Mouse (Mus musculus): ENCODE measurements around the gene Anapc16. TPM values are rescaled to one million over a fixed set of nuclear protein-coding genes. Genes with fewer than 3 reads are reported as not detected.

Gene Anapc16
- polyA plus RNA-seq, 1 experiment from 2014 or later, result 120 TPM

GRCm38 (mm10) chr10:59963609-59964008 is 39.3 kb downstream of the Anapc16 start:
- 54% methylated on average over 2 of the region's 2 CpGs for whole genome bisulfite sequencing
- Histone ChIP-seq H3K4me2 (ENCODE audit: low read depth, low read length) (no peak overlapping the region), H3K4me1 (ENCODE audit: control insufficient read depth, insufficient read depth, low read length) (peaks cover 15% of the 10 kb centered on the region), H3K9ac (replicated peaks; ENCODE audit: low read depth, low read length) (no peak overlapping the region), H3K36me3 (ENCODE audit: control insufficient read depth, insufficient read depth, low read length) (no peaks in the 10 kb centered on the region), H3K4me3 (ENCODE audit: low read depth, low read length) (no peak overlapping the region), H3K27ac (ENCODE audit: low read depth, low read length) (no peak overlapping the region), H3K27me3 (ENCODE audit: control insufficient read depth, insufficient read depth, low read length) (no peaks in the 10 kb centered on the region), H3K9me3 (ENCODE audit: control insufficient read depth, low read length) (no peaks in the 10 kb centered on the region)
- no peak for ATAC-seq (ENCODE audit: low read depth)

- H3K9me3 ChIP-seq (ENCODE audit: control insufficient read depth, low read length), result no peaks in the 10 kb centered on the region
- no peak overlapping the region for H3K4me2 ChIP-seq (ENCODE audit: low read depth, low read length)
- H3K9ac ChIP-seq (replicated peaks; ENCODE audit: low read depth, low read length), result no peak overlapping the region
- no peaks in the 10 kb centered on the region for H3K27me3 ChIP-seq (ENCODE audit: control insufficient read depth, insufficient read depth, low read length)
- H3K4me1 ChIP-seq (ENCODE audit: control insufficient read depth, insufficient read depth, low read length), result peaks cover 28% of the 10 kb centered on the region
- H3K36me3 ChIP-seq (ENCODE audit: control insufficient read depth, insufficient read depth, low read length), result no peaks in the 10 kb centered on the region
- H3K27ac ChIP-seq (ENCODE audit: low read depth, low read length), result no peak overlapping the region
- WGBS, result 76% methylated on average over 11 of the region's 12 CpGs
- H3K4me3 ChIP-seq (ENCODE audit: low read depth, low read length), result no peak overlapping the region
- no peak for ATAC-seq (ENCODE audit: low read depth)
Observed at GRCm38 (mm10) chr10:59959517-59959916, 43.4 kb downstream of the Anapc16 start.

GRCm38 (mm10) chr10:59958458-59958857 is 44.5 kb downstream of the Anapc16 start:
- ATAC-seq (ENCODE audit: low read depth), result peak; percentile 57; the same call in 1 of the 2 replicates
- 17% methylated on average over 5 of the region's 5 CpGs for WGBS
- Histone ChIP-seq H3K9me3 (ENCODE audit: control insufficient read depth, low read length) (no peaks in the 10 kb centered on the region), H3K27ac (ENCODE audit: low read depth, low read length) (peak overlapping the region; percentile 78), H3K4me1 (ENCODE audit: control insufficient read depth, insufficient read depth, low read length) (peaks cover 27% of the 10 kb centered on the region), H3K9ac (replicated peaks; ENCODE audit: low read depth, low read length) (no peak overlapping the region), H3K4me2 (ENCODE audit: low read depth, low read length) (peak overlapping the region; percentile 42; the same call in 1 of the 2 replicates), H3K27me3 (ENCODE audit: control insufficient read depth, insufficient read depth, low read length) (no peaks in the 10 kb centered on the region), H3K4me3 (ENCODE audit: low read depth, low read length) (no peak overlapping the region), H3K36me3 (ENCODE audit: control insufficient read depth, insufficient read depth, low read length) (no peaks in the 10 kb centered on the region)

GRCm38 (mm10) chr10:59957171-59958149 is 45.5 kb downstream of the Anapc16 start:
- peak overlapping the region; percentile 42 for H3K4me2 ChIP-seq (ENCODE audit: low read depth, low read length)

GRCm38 (mm10) chr10:59956681-59957080 is 46.3 kb downstream of the Anapc16 start:
- Histone ChIP-seq H3K4me3 (ENCODE audit: low read depth, low read length) (no peak overlapping the region), H3K27me3 (ENCODE audit: control insufficient read depth, insufficient read depth, low read length) (no peaks in the 10 kb centered on the region), H3K4me2 (ENCODE audit: low read depth, low read length) (peak overlapping the region; percentile 42; the same call in 1 of the 2 replicates), H3K4me1 (ENCODE audit: control insufficient read depth, insufficient read depth, low read length) (peaks cover 30% of the 10 kb centered on the region), H3K9me3 (ENCODE audit: control insufficient read depth, low read length) (no peaks in the 10 kb centered on the region), H3K36me3 (ENCODE audit: control insufficient read depth, insufficient read depth, low read length) (no peaks in the 10 kb centered on the region), H3K27ac (ENCODE audit: low read depth, low read length) (peak overlapping the region; percentile 39), H3K9ac (replicated peaks; ENCODE audit: low read depth, low read length) (no peak overlapping the region)
- 40% methylated on average over 5 of the region's 5 CpGs for WGBS
- no peak for ATAC-seq (ENCODE audit: low read depth)

More at GRCm38 (mm10) chr10:59957171-59958149, 45.5 kb downstream of the Anapc16 start:
- peaks cover 30% of the 10 kb centered on the region for H3K4me1 ChIP-seq (ENCODE audit: control insufficient read depth, insufficient read depth, low read length)
- H3K27ac ChIP-seq (ENCODE audit: low read depth, low read length), result peak overlapping the region; percentile 78
- ATAC-seq (ENCODE audit: low read depth), result peak; percentile 13; the same call in 1 of the 2 replicates
- H3K36me3 ChIP-seq (ENCODE audit: control insufficient read depth, insufficient read depth, low read length), result no peaks in the 10 kb centered on the region
- no peaks in the 10 kb centered on the region for H3K9me3 ChIP-seq (ENCODE audit: control insufficient read depth, low read length)
- H3K9ac ChIP-seq (replicated peaks; ENCODE audit: low read depth, low read length), result no peak overlapping the region; the same call in 1 of the 2 replicates
- H3K27me3 ChIP-seq (ENCODE audit: control insufficient read depth, insufficient read depth, low read length), result no peaks in the 10 kb centered on the region
- no peak overlapping the region for H3K4me3 ChIP-seq (ENCODE audit: low read depth, low read length)
- WGBS, result 8% methylated on average over 25 of the region's 25 CpGs

- ATAC-seq (ENCODE audit: low read depth), result no peak
- no peaks in the 10 kb centered on the region for H3K27me3 ChIP-seq (ENCODE audit: control insufficient read depth, insufficient read depth, low read length)
- no peak overlapping the region for H3K4me2 ChIP-seq (ENCODE audit: low read depth, low read length)
- 0 out of 2 replicates have a peak overlapping the region, but pooled peaks have one; percentile 7 for H3K9ac ChIP-seq (replicated peaks; ENCODE audit: low read depth, low read length)
- H3K9me3 ChIP-seq (ENCODE audit: control insufficient read depth, low read length), result no peaks in the 10 kb centered on the region
- WGBS, result 36% methylated on average over 7 of the region's 7 CpGs
- peaks cover 37% of the 10 kb centered on the region for H3K4me1 ChIP-seq (ENCODE audit: control insufficient read depth, insufficient read depth, low read length)
- no peaks in the 10 kb centered on the region for H3K36me3 ChIP-seq (ENCODE audit: control insufficient read depth, insufficient read depth, low read length)
- no peak overlapping the region for H3K27ac ChIP-seq (ENCODE audit: low read depth, low read length)
- no peak overlapping the region for H3K4me3 ChIP-seq (ENCODE audit: low read depth, low read length)
Observed at GRCm38 (mm10) chr10:59953564-59954039, 49.3 kb downstream of the Anapc16 start.

GRCm38 (mm10) chr10:59952781-59953563 is 50.0 kb downstream of the Anapc16 start:
- no peaks in the 10 kb centered on the region for H3K27me3 ChIP-seq (ENCODE audit: control insufficient read depth, insufficient read depth, low read length)
- H3K4me1 ChIP-seq (ENCODE audit: control insufficient read depth, insufficient read depth, low read length), result peaks cover 31% of the 10 kb centered on the region
- H3K4me2 ChIP-seq (ENCODE audit: low read depth, low read length), result peak overlapping the region; percentile 97
- H3K36me3 ChIP-seq (ENCODE audit: control insufficient read depth, insufficient read depth, low read length), result no peaks in the 10 kb centered on the region
- H3K27ac ChIP-seq (ENCODE audit: low read depth, low read length), result peak overlapping the region; percentile 96
- H3K4me3 ChIP-seq (ENCODE audit: low read depth, low read length), result peak overlapping the region; percentile 95
- WGBS, result 14% methylated on average over 15 of the region's 16 CpGs
- no peak for ATAC-seq (ENCODE audit: low read depth)
- peak overlapping the region; percentile 95 for H3K9ac ChIP-seq (replicated peaks; ENCODE audit: low read depth, low read length)
- H3K9me3 ChIP-seq (ENCODE audit: control insufficient read depth, low read length), result no peaks in the 10 kb centered on the region

- H3K27me3 ChIP-seq (ENCODE audit: control insufficient read depth, insufficient read depth, low read length), result no peaks in the 10 kb centered on the region
Observed at GRCm38 (mm10) chr10:59952152-59952780, 50.7 kb downstream of the Anapc16 start.

More at GRCm38 (mm10) chr10:59952152-59952780, 50.7 kb downstream of the Anapc16 start:
- Histone ChIP-seq H3K9ac (replicated peaks; ENCODE audit: low read depth, low read length) (peak overlapping the region; percentile 95), H3K9me3 (ENCODE audit: control insufficient read depth, low read length) (no peaks in the 10 kb centered on the region), H3K36me3 (ENCODE audit: control insufficient read depth, insufficient read depth, low read length) (no peaks in the 10 kb centered on the region), H3K4me2 (ENCODE audit: low read depth, low read length) (peak overlapping the region; percentile 97), H3K27ac (ENCODE audit: low read depth, low read length) (peak overlapping the region; percentile 96), H3K4me3 (ENCODE audit: low read depth, low read length) (peak overlapping the region; percentile 95), H3K4me1 (ENCODE audit: control insufficient read depth, insufficient read depth, low read length) (peaks cover 24% of the 10 kb centered on the region)
- 1% methylated on average over 31 of the region's 31 CpGs for WGBS
- ATAC-seq (ENCODE audit: low read depth), result peak; percentile 54
